Mouse (Mus musculus) MEL (cell line): ENCODE results near the gene Armc10. TPM values are rescaled to one million over a fixed set of nuclear protein-coding genes. Genes with fewer than 3 reads are reported as not detected.

Experiments used
- DNase-seq: peaks from one replicate; pipeline ENCODE4 v3.0.0; 2011; ENCODE audit warnings: low read depth, low spot score
- H3K27ac ChIP-seq: 2 replicates; pipeline ENCODE4 v1.5.1; 2012; ENCODE audit warnings: low read depth, mild to moderate bottlenecking, control low read depth, low read length, moderate library complexity; ENCODE audit not compliant: control insufficient read depth
- H3K27me3 ChIP-seq, 2 experiments: fragments of 150-350 bp in 1 of 2; sonication (generic) in 1 of 2; 2 replicates each; pipeline ENCODE4 v1.6.1; 2012; ENCODE audit warnings: low read length in 2 of 2, mild to moderate bottlenecking in 2 of 2, improper control_type of control experiment in 1 of 2, moderate library complexity in 1 of 2; ENCODE audit not compliant: insufficient read depth in 2 of 2, control insufficient read depth in 1 of 2
- H3K36me3 ChIP-seq, 2 experiments: 2 replicates each; pipeline ENCODE4 v1.6.1; 2012 to 2014; ENCODE audit warnings: low read length in 2 of 2, improper control_type of control experiment in 1 of 2, inconsistent platforms in 1 of 2, mild to moderate bottlenecking in 1 of 2; ENCODE audit not compliant: insufficient read depth in 2 of 2, control insufficient read depth in 1 of 2
- H3K4me1 ChIP-seq, 2 experiments: fragments of 150-350 bp in 1 of 2; sonication (generic) in 1 of 2; 2 replicates each; pipeline ENCODE4 v1.6.1; 2012; ENCODE audit warnings: low read length in 2 of 2, improper control_type of control experiment in 1 of 2, mild to moderate bottlenecking in 1 of 2; ENCODE audit not compliant: insufficient read depth in 2 of 2, control insufficient read depth in 1 of 2
- H3K4me3 ChIP-seq, 2 experiments: fragments of 150-350 bp in 1 of 2; sonication (generic) in 1 of 2; 2 replicates each; pipeline ENCODE4 v1.5.1; 2012; ENCODE audit warnings: low read depth in 2 of 2, low read length in 2 of 2, mild to moderate bottlenecking in 2 of 2, moderate library complexity in 2 of 2, control low read depth in 1 of 2, improper control_type of control experiment in 1 of 2; ENCODE audit not compliant: control insufficient read depth in 1 of 2, insufficient read depth in 1 of 2
- H3K79me2 ChIP-seq: 2 replicates; pipeline ENCODE4 v1.6.1; 2012; ENCODE audit warnings: mild to moderate bottlenecking, low read length, moderate library complexity; ENCODE audit not compliant: control insufficient read depth, poor library complexity, insufficient read depth
- H3K9ac ChIP-seq: 2 replicates; pipeline ENCODE4 v1.6.1; 2012; ENCODE audit warnings: low read depth, mild to moderate bottlenecking, control low read depth, low read length, moderate library complexity; ENCODE audit not compliant: control insufficient read depth, poor library complexity, severe bottlenecking
- H3K9me3 ChIP-seq: fragments of 150-350 bp; sonication (generic); replicated peaks from 2 replicates; pipeline ENCODE4 v1.6.1; 2012; ENCODE audit warnings: mild to moderate bottlenecking, low read length, improper control_type of control experiment, moderate library complexity; ENCODE audit not compliant: insufficient read depth
- BHLHE40 ChIP-seq: IDR thresholded peaks from 2 replicates; pipeline ENCODE4 v1.6.1; 2012; ENCODE audit warnings: low read depth, mild to moderate bottlenecking, inconsistent platforms, low read length, improper control_type of control experiment, borderline replicate concordance
- CHD2 ChIP-seq: IDR thresholded peaks from 2 replicates; pipeline ENCODE4 v1.6.1; 2011; ENCODE audit warnings: low read length, improper control_type of control experiment
- E2F4 ChIP-seq: IDR thresholded peaks from 2 replicates; pipeline ENCODE4 v1.6.1; 2011; ENCODE audit warnings: low read depth, low read length, improper control_type of control experiment, borderline replicate concordance
- ELF1 ChIP-seq: IDR thresholded peaks from 2 replicates; pipeline ENCODE4 v1.6.1; 2014; ENCODE audit warnings: low read depth, mild to moderate bottlenecking, inconsistent platforms, low read length, improper control_type of control experiment, moderate library complexity
- MAX ChIP-seq: IDR thresholded peaks from 2 replicates; pipeline ENCODE4 v1.6.1; 2011; ENCODE audit warnings: low read length, improper control_type of control experiment
- MAZ ChIP-seq: IDR thresholded peaks from 2 replicates; pipeline ENCODE4 v1.6.1; 2012; ENCODE audit warnings: low read depth, mild to moderate bottlenecking, inconsistent platforms, low read length, improper control_type of control experiment
- MEF2A ChIP-seq: IDR thresholded peaks from 2 replicates; pipeline ENCODE4 v1.6.1; 2014; ENCODE audit warnings: low read depth, mild to moderate bottlenecking, inconsistent platforms, low read length, improper control_type of control experiment; ENCODE audit not compliant: poor library complexity, insufficient replicate concordance, severe bottlenecking; ENCODE audit errors: extremely low read depth
- MXI1 ChIP-seq: IDR thresholded peaks from 2 replicates; pipeline ENCODE4 v1.6.1; 2011; ENCODE audit warnings: mild to moderate bottlenecking, low read depth, low read length, improper control_type of control experiment
- TBP ChIP-seq: IDR thresholded peaks from 2 replicates; pipeline ENCODE4 v1.8.0; 2011; ENCODE audit warnings: low read depth, low read length, improper control_type of control experiment
- TCF12 ChIP-seq: IDR thresholded peaks from 2 replicates; pipeline ENCODE4 v1.6.1; 2014; ENCODE audit warnings: low read depth, mild to moderate bottlenecking, inconsistent platforms, low read length, improper control_type of control experiment, moderate library complexity
- USF1 ChIP-seq: IDR thresholded peaks from 2 replicates; pipeline ENCODE4 v1.6.1; 2014; ENCODE audit warnings: low read depth, mild to moderate bottlenecking, inconsistent platforms, low read length, improper control_type of control experiment, moderate library complexity
- USF2 ChIP-seq, 2 experiments: IDR thresholded peaks; 2 replicates each; pipeline ENCODE4 v1.6.1; 2011 to 2012; ENCODE audit warnings: improper control_type of control experiment in 2 of 2, low read length in 2 of 2, borderline replicate concordance in 1 of 2, inconsistent platforms in 1 of 2, low read depth in 1 of 2, mild to moderate bottlenecking in 1 of 2; ENCODE audit not compliant: insufficient read depth in 1 of 2
- ZC3H11A ChIP-seq: IDR thresholded peaks from 2 replicates; pipeline ENCODE4 v1.6.1; 2012; ENCODE audit warnings: low read depth, mild to moderate bottlenecking, inconsistent platforms, low read length, improper control_type of control experiment
- ZNF384 ChIP-seq: IDR thresholded peaks from 2 replicates; pipeline ENCODE4 v1.6.1; 2012; ENCODE audit warnings: low read depth, mild to moderate bottlenecking, inconsistent platforms, low read length, improper control_type of control experiment
- polyA plus RNA-seq, 2 experiments: library from polyadenylated mRNA; stranded (reverse) in 1 of 2; unstranded in 1 of 2; fragments of >175 nt in 1 of 2; fragments of >200 nt in 1 of 2; gene quantifications; 2 replicates each; pipeline versions ENCODE4 v1.2.1 to v1.2.4; 2012; ENCODE audit warnings: low replicate concordance in 2 of 2, low read depth in 1 of 2; ENCODE audit not compliant: insufficient read length in 2 of 2, insufficient read depth in 1 of 2, missing spikeins in 1 of 2
- total RNA-seq: library from RNA; depleted of rRNA; stranded (reverse); fragments of 300-350 nt; gene quantifications from 2 replicates; pipeline ENCODE4 v1.2.3, GENCODE M21; 2012

Gene Armc10
- total and polyA plus RNA-seq, 3 experiments, result 52.2 to 152 (median 60.4) TPM

DNA sequence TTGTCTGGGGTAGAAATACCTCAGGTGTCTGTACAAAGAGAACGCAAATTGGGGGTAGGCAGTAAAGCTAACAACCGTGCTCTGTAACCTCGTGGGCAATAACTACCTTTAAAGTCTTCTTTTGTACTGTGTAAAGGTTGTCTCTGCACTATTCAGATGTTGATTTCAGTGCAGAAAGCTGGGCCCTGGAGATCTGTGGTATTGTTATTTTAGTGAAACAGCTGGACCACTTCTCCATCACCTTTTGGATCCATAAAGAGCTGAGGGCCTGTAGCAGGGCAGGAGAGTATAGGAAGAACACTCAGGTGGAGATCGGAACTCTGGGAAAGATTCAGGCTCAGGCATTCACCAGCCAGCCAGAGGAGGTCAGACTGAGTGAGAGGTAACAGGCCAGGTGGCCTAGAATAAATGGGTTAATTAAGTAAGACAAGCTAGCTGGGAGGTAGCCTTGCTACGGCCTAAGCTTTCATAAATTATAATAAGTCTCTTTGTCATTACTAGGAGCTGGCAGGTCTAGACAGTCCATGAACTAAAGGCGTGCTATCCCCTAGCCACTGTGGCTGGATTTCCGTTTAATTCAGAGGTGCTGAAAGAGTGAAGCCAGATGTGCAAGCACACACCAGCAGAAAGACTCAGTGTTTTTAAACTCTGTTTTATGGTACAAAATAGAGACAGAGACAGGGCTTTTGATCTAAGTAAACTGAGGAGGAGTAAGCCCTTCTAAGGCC is 6.4 kb downstream of the Armc10 start:
- no peak for DNase-seq
- H3K79me2 ChIP-seq, result no peaks in the 10 kb centered on the region
- no peaks in the 10 kb centered on the region for H3K9me3 ChIP-seq
- peaks cover 2 to 13% of the 10 kb centered on the region in 2 experiments for H3K36me3 ChIP-seq
- no peak overlapping the region for H3K9ac ChIP-seq
- H3K4me1 ChIP-seq, result peaks cover 0 to 4% of the 10 kb centered on the region in 2 experiments; a peak in 1 of 4 replicates
- no peaks in the 10 kb centered on the region for H3K27me3 ChIP-seq
- H3K4me3 ChIP-seq, result no peak overlapping the region
- TF ChIP-seq MEF2A, result no peak
- TF ChIP-seq MXI1, result no peak
- TF ChIP-seq MAZ, result no peak
- TF ChIP-seq, all 39 proteins: peak for 0
- no peak overlapping the region for H3K27ac ChIP-seq

DNA sequence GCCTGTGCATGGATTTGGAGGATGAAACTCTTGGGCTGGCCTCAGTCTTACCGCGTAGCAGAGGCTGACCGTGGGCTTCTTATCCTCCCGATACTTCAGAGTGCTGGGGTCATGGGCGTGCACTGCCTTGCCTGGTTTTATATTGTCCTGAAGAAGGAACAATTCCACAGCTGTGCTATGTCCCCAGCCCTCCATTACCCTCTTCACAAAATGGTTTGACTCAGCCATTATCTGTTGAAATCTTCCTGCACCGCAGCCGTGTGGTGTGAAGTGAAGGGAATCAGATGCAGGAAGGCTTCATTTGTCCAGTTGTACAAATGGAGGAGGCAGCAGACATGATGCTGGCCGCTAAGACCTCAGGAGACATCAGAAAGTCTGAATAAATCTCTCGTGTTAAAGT is 11.3 kb downstream of the Armc10 start:
- Histone ChIP-seq H3K4me3 (no peak overlapping the region), H3K79me2 (no peaks in the 10 kb centered on the region), H3K36me3 (peaks cover 0 to 5% of the 10 kb centered on the region in 2 experiments; a peak in 1 of 4 replicates), H3K27me3 (no peaks in the 10 kb centered on the region), H3K27ac (no peak overlapping the region), H3K4me1 (no peaks in the 10 kb centered on the region), H3K9me3 (no peaks in the 10 kb centered on the region), H3K9ac (no peak overlapping the region)
- no peak for DNase-seq
- no peak for TF ChIP-seq USF2 (IDR thresholded peaks at IDR 0.05; ENCODE audit: borderline replicate concordance in 1 of 2, insufficient read depth in 1 of 2, low read depth in 1 of 2, low read length in 2 of 2)
- no peak for TF ChIP-seq ZC3H11A
- no peak for TF ChIP-seq TCF12
- TF ChIP-seq TBP, result no peak
- no peak for TF ChIP-seq ELF1
- no peak for TF ChIP-seq BHLHE40
- no peak for TF ChIP-seq E2F4
- no peak for TF ChIP-seq CHD2
- no peak for TF ChIP-seq ZNF384
- no peak for TF ChIP-seq USF1

DNA sequence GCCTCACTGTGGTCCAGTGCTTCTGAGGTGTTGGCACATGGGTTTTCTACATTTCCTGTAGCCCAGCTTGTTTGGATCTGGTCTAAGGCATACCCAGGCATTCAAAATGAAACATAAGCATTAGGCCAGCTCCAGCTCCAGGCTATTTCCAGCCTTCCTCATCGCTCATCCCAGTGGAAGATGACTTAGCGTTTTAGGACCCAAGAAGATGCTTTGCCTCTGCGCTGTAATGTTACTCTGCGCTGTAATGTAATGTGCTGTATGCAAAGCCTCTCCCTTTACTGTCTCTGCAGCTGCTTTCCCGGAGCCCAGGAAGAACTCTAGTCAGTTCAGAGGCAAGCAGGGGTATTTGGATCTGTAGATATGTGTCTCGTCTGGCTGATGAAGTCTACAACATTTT is 12.4 kb downstream of the Armc10 start:
- Histone ChIP-seq H3K9ac (no peak overlapping the region), H3K79me2 (no peaks in the 10 kb centered on the region), H3K4me1 (no peaks in the 10 kb centered on the region), H3K36me3 (peaks cover 0 to 7% of the 10 kb centered on the region in 2 experiments; a peak in 2 of 4 replicates), H3K27me3 (no peaks in the 10 kb centered on the region), H3K9me3 (no peaks in the 10 kb centered on the region), H3K4me3 (no peak overlapping the region), H3K27ac (no peak overlapping the region)
- no peak for DNase-seq
- TF ChIP-seq TCF12 (no peak), MAX (no peak)
